Mouse (Mus musculus) cerebellum, adult 11 months (tissue): ENCODE results near the gene Polr1b.
A peak's percentile ranks its signal among the peaks of the same experiment; 100 is the strongest.

ENCODE experiments used
- DNase-seq: peaks from one replicate; pipeline ENCODE4 v3.0.0; 2022

Polr1b gene

DNA sequence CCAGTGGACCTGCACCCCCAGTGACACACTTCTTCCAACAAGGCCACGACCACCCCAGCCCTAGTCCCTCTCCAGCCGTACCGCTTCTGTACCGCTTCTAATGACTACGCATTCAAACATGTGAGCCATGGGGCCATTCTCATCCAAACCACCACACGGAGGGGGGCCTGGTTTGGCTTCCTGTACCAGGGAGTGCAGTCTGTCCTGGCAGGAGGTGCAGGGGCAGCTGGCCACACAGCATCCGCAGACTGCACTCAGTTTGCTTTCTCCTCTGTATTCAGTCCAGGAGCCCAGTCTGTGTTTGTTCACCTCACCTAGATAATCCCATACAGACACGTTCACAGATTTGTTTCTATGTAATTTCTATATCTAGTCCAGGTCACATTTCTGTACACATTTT lies 21.2 kb downstream of the Polr1b start:
- DNase-seq, result no peak

DNA sequence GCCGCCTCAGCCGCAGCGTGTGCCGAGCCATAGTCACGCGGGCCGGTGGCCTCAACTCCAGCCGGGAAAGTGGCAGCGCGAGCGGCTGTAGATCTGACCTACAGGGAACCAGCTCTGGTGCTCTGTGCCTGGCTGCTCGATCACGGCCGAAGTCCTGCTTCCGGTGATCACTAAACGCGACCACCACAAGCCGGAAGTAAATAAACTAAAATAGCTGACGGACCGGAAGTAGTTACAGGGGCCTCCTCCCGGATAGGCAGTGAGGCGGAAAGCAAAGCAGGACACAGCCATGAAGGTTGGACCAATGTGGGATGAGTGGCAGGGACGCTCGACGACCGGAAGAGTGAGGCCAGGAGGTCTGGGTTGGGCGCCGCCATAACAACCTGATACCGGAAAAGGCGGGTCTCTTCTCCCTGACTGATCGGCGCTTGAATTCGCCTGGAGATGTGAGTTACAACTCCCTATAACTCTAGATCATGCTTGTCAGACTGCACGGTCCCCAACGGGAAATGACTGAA lies 28.7 kb downstream of the Polr1b start, which contains the start of gene Chchd5:
Chchd5 (plus strand) TSS at position 289 of the 518 bp plus-strand sequence.
- peak; percentile 92 for DNase-seq

DNA sequence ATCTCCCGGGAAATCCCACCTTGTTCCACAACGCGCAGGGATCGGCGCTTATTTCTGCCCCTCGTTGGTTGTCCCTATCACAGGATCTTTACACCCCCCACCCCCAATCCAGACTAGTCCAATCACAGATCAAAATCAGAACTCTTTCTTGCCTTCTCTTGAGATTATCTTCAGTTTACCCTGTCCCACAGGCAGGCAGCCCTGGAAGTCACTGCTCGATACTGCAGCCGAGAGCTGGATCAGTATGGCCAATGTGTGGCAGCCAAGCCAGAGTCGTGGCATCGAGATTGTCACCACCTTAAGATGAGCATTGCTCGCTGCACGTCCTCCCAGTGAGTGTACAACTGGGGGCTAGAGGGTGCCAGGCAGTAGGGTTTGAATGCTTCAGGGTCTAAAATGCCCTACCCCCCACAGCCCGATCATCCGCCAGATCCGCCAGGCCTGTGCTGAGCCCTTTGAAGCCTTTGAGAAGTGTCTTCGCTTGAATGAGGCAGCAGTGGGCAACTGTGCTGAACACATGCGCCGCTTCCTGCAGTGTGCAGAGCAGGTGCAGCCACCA lies 29.3 kb downstream of the Polr1b start:
- peak; percentile 40 for DNase-seq

DNA sequence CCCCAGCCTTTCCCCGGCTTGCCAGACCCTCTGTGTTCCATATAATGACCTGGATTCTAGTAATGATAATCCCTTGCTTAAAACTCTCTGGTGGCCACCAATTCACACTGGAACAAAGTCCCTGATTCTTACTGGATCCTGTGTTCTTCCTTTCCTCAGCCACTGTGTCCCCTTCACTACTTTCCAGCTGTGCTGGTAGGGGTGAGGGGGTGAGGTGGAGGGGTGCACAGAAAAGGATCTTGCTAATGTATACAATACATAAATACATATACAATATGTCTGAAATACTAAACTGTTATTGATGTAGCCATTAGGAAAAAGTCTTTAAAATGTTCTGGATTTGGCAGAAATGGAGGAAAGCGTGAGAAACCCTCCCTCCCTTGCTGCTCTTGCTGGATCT lies 30.0 kb downstream of the Polr1b start:
- no peak for DNase-seq

- no peak for DNase-seq
Observed at GRCm38 (mm10) chr2:129132231-129132630, 31.4 kb downstream of the Polr1b start.

DNA sequence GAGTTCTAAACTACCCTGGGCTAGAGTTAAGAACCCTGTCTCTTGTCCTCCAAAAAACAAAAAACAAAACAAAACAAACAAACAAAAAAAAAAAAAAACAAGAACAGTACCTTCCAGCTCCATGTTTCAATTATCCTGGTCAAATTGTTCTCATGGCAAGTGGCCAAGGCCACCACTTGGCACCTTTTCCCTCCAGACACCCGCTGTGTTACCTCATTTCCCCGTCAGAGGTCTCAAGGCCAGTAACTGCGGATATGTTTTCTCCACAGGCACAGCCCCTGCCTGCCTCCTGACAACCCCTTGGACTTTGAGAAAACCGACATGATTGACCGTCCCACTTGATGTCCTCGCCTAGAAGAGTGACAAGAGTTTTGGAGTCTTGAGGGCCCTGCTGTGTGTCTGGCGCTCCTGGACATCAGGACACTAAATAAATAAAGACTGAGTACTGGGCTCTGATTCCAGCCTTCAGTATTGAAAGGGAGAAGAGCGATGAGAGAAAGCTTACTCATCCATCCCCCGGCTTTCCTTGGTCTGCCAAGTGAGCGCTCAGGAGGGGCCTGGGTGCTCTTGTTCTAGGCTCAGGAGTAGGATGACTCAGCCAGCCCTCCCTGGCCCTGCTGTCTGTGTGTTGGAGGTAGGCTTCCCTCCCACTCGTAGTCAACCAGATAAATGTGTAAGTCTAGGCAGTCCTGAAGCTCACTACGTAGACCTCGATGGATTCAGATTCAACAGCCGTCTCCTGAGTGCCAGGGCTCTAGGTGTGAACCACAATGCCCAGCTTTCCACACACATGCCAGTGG lies 32.4 kb downstream of the Polr1b start:
- peak; percentile 47 for DNase-seq

DNA sequence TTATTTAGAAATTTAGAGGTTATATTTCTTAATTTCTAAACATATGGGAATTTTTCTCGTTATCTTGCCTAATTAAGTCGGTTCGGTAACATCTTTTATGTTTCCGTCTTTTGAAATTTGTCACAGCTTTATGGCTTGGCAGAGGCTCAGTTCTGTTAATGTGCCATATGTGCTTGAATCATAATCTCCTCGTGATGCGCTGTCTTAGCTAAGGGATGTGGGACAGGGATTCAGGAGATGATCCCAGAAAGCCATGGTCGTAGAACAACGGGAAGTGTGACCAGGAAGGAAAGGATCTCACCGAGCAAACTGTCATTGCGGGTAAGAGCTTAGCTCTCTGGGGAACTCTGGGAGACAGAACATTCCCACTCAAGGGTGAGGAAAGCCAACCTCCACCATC lies 39.1 kb downstream of the Polr1b start:
- peak; percentile 42 for DNase-seq

- no peak for DNase-seq
Observed at GRCm38 (mm10) chr2:129148836-129149235, 48.0 kb downstream of the Polr1b start.

DNA sequence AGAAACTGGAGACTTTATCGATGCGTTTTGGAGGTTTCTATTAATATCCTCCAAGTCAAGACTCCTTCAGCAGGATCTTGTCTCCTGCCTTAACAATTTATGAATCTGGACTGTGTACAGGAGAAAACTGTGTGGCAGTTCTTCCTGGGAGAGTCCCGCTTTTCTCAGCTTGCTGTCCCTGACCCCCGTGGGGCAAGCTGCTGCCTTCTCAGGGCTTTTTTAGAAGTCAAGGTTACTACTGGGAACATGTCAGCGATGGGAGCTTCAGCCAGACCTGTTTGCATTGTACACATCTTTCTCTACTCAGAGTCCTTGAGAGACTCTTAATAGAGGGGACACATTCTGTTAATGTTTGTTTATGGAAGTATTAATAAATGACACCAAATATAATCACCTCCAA lies 49.6 kb downstream of the Polr1b start:
- no peak for DNase-seq

- DNase-seq, result no peak
Observed at GRCm38 (mm10) chr2:129151111-129151510, 50.3 kb downstream of the Polr1b start.

DNA sequence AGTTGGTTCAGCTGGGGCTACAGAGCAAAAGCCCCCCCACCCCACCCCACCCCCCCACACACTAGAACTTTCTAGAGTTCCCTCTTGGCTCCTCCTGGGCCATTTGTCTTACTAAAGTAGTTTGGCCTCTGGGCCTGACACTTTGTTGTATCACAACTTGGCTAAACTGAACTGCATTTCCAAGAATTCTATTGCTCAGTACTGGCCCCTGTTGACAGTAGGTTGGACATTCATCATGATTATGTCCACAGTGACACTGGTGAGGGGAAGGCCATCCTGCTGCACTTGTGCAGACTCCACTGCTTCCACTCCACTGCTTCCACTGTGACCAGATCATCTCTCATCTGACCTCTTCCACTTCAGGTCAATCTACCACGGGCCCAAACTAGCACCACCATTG lies 52.0 kb downstream of the Polr1b start:
- DNase-seq, result no peak

DNA sequence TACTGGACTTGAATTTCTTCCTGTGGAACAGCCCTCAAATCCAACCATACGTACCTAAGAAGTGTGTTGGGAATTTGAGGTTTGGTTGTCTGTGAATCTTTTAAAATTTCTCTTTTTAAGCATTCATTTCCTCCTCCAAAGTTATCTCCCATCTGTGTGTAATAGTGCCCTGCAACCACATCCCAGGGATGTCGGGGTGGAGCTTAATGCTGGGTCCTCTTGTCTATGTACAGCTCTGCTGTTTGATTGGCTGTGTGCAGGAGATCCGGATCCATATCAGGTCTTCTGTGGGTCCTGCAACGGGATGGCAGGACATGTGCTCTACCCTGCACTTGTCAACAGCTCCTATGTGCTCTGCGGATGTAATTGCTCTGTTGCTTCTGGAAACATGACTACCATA lies 64.0 kb downstream of the Polr1b start:
- DNase-seq, result no peak

- DNase-seq, result no peak
Observed at GRCm38 (mm10) chr2:129166466-129167463, 66.0 kb downstream of the Polr1b start.

DNA sequence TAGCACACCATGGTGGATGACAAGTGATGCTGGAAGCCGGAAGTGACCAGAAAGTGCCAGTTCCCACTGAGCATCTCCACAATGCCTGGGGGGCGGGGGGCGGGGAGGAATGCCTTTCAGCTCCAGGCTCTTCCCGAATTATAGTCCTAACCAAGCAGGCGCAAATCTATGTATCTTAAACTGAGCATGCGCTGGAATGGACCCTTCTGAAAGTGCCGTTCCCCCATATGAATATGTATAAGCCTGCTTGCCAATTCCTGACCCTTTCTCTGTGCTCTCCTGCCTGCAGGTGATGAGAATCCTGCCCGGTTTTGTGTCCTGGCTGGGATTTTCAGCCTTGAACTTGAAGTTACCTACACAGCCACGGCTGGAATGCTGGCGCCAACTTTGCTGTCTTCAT lies 72.6 kb downstream of the Polr1b start:
- DNase-seq, result no peak

GRCm38 (mm10) chr2:129174474-129174873 lies 73.7 kb downstream of the Polr1b start:
- peak; percentile 42 for DNase-seq

DNA sequence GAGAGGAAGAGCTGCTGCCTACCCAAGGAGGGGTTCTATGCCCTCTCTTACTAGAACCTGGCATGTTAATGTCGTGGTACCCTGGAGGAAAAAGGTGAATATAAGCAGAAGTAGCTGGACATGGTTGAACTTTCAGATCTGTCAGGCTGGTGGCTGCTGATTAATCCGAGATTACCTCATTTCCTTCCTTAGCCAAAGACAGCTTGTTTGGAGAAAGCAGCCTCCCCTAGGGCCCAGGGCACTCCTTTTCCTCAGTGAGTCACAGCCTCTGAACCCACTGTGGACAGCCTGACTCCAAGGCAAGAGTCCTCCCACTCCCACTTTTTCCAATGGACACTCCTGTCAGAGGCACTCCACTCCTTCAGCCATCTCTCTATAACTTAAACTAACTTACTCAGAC lies 74.8 kb downstream of the Polr1b start:
- no peak for DNase-seq
